Mouse (Mus musculus): ENCODE data around the gene Agtr1a. TPM values are rescaled to one million over a fixed set of nuclear protein-coding genes. Genes with fewer than 3 reads are reported as not detected.

The Agtr1a gene
- polyA plus RNA-seq, 1 experiment = not detected

- Histone ChIP-seq H3K4me1 (ENCODE audit: control insufficient read depth) (no peaks in the 10 kb centered on the region), H3K36me3 (ENCODE audit: control insufficient read depth) (peaks cover 3% of the 10 kb centered on the region; the same call in 1 of the 2 replicates), H3K9me3 (ENCODE audit: control insufficient read depth, low read length) (peaks cover 14% of the 10 kb centered on the region), H3K27me3 (ENCODE audit: control insufficient read depth) (no peaks in the 10 kb centered on the region), H3K4me3 (replicated peaks) (no peak overlapping the region)
- no peak for TF ChIP-seq GATA1 (IDR thresholded peaks at IDR 0.05; ENCODE audit: low read length)
These were observed 42.6 kb downstream of the Agtr1a start for GRCm38 (mm10) chr13:30378868-30379267.

- peaks cover 11% of the 10 kb centered on the region for H3K9me3 ChIP-seq (ENCODE audit: control insufficient read depth, low read length)
- H3K27me3 ChIP-seq (ENCODE audit: control insufficient read depth) = no peaks in the 10 kb centered on the region
- H3K4me3 ChIP-seq (replicated peaks) = no peak overlapping the region
- H3K36me3 ChIP-seq (ENCODE audit: control insufficient read depth) = peaks cover 3% of the 10 kb centered on the region; the same call in 1 of the 2 replicates
- TF ChIP-seq TAL1 (IDR thresholded peaks at IDR 0.05; ENCODE audit: low read length) (no peak), GATA1 (IDR thresholded peaks at IDR 0.05; ENCODE audit: low read length) (no peak)
- H3K4me1 ChIP-seq (ENCODE audit: control insufficient read depth) = no peaks in the 10 kb centered on the region
These were observed 48.9 kb downstream of the Agtr1a start for GRCm38 (mm10) chr13:30385183-30385582.

- no peaks in the 10 kb centered on the region for H3K36me3 ChIP-seq (ENCODE audit: control insufficient read depth)
- TF ChIP-seq GATA1 (IDR thresholded peaks at IDR 0.05; ENCODE audit: low read length) = no peak
- TF ChIP-seq TAL1 (IDR thresholded peaks at IDR 0.05; ENCODE audit: low read length) = no peak
- H3K27me3 ChIP-seq (ENCODE audit: control insufficient read depth) = no peaks in the 10 kb centered on the region
- H3K4me1 ChIP-seq (ENCODE audit: control insufficient read depth) = no peaks in the 10 kb centered on the region
- peaks cover 8% of the 10 kb centered on the region for H3K9me3 ChIP-seq (ENCODE audit: control insufficient read depth, low read length)
- H3K4me3 ChIP-seq (replicated peaks) = no peak overlapping the region
These were observed 57.9 kb downstream of the Agtr1a start for GRCm38 (mm10) chr13:30394123-30394522.

- H3K36me3 ChIP-seq (ENCODE audit: control insufficient read depth) = no peaks in the 10 kb centered on the region
- H3K4me1 ChIP-seq (ENCODE audit: control insufficient read depth) = no peaks in the 10 kb centered on the region
- no peak overlapping the region for H3K4me3 ChIP-seq (replicated peaks)
- TF ChIP-seq TAL1 (IDR thresholded peaks at IDR 0.05; ENCODE audit: low read length) (no peak), GATA1 (IDR thresholded peaks at IDR 0.05; ENCODE audit: low read length) (no peak)
- H3K27me3 ChIP-seq (ENCODE audit: control insufficient read depth) = no peaks in the 10 kb centered on the region
- peaks cover 6% of the 10 kb centered on the region for H3K9me3 ChIP-seq (ENCODE audit: control insufficient read depth, low read length)
These were observed 60.2 kb downstream of the Agtr1a start for GRCm38 (mm10) chr13:30396431-30396830.

GRCm38 (mm10) chr13:30398852-30399251 lies 62.6 kb downstream of the Agtr1a start:
- Histone ChIP-seq H3K36me3 (ENCODE audit: control insufficient read depth) (no peaks in the 10 kb centered on the region), H3K4me1 (ENCODE audit: control insufficient read depth) (no peaks in the 10 kb centered on the region), H3K9me3 (ENCODE audit: control insufficient read depth, low read length) (no peaks in the 10 kb centered on the region; the same call in 1 of the 2 replicates), H3K4me3 (replicated peaks) (no peak overlapping the region), H3K27me3 (ENCODE audit: control insufficient read depth) (no peaks in the 10 kb centered on the region)
- TF ChIP-seq TAL1 (IDR thresholded peaks at IDR 0.05; ENCODE audit: low read length) = no peak
- TF ChIP-seq GATA1 (IDR thresholded peaks at IDR 0.05; ENCODE audit: low read length) = no peak

GRCm38 (mm10) chr13:30400621-30401020 lies 64.4 kb downstream of the Agtr1a start:
- Histone ChIP-seq H3K4me3 (replicated peaks) (no peak overlapping the region), H3K9me3 (ENCODE audit: control insufficient read depth, low read length) (no peaks in the 10 kb centered on the region; the same call in 1 of the 2 replicates), H3K4me1 (ENCODE audit: control insufficient read depth) (no peaks in the 10 kb centered on the region), H3K27me3 (ENCODE audit: control insufficient read depth) (no peaks in the 10 kb centered on the region), H3K36me3 (ENCODE audit: control insufficient read depth) (no peaks in the 10 kb centered on the region)
- no peak for TF ChIP-seq GATA1 (IDR thresholded peaks at IDR 0.05; ENCODE audit: low read length)
- no peak for TF ChIP-seq TAL1 (IDR thresholded peaks at IDR 0.05; ENCODE audit: low read length)

GRCm38 (mm10) chr13:30403874-30404273 lies 67.6 kb downstream of the Agtr1a start:
- TF ChIP-seq GATA1 (IDR thresholded peaks at IDR 0.05; ENCODE audit: low read length) (no peak), TAL1 (IDR thresholded peaks at IDR 0.05; ENCODE audit: low read length) (no peak)
- Histone ChIP-seq H3K9me3 (ENCODE audit: control insufficient read depth, low read length) (0 out of 2 replicates have a peak, but pooled peaks cover 2% of the 10 kb centered on the region), H3K36me3 (ENCODE audit: control insufficient read depth) (no peaks in the 10 kb centered on the region), H3K4me1 (ENCODE audit: control insufficient read depth) (no peaks in the 10 kb centered on the region), H3K27me3 (ENCODE audit: control insufficient read depth) (no peaks in the 10 kb centered on the region), H3K4me3 (replicated peaks) (no peak overlapping the region)

GRCm38 (mm10) chr13:30418611-30419010 lies 82.4 kb downstream of the Agtr1a start:
- Histone ChIP-seq H3K4me3 (replicated peaks) (no peak overlapping the region), H3K36me3 (ENCODE audit: control insufficient read depth) (no peaks in the 10 kb centered on the region), H3K9me3 (ENCODE audit: control insufficient read depth, low read length) (no peaks in the 10 kb centered on the region), H3K4me1 (ENCODE audit: control insufficient read depth) (no peaks in the 10 kb centered on the region), H3K27me3 (ENCODE audit: control insufficient read depth) (no peaks in the 10 kb centered on the region)
- TF ChIP-seq TAL1 (IDR thresholded peaks at IDR 0.05; ENCODE audit: low read length) (no peak), GATA1 (IDR thresholded peaks at IDR 0.05; ENCODE audit: low read length) (no peak)

- TF ChIP-seq GATA1 (IDR thresholded peaks at IDR 0.05; ENCODE audit: low read length) (no peak), TAL1 (IDR thresholded peaks at IDR 0.05; ENCODE audit: low read length) (no peak)
- no peaks in the 10 kb centered on the region for H3K4me1 ChIP-seq (ENCODE audit: control insufficient read depth)
- no peaks in the 10 kb centered on the region for H3K27me3 ChIP-seq (ENCODE audit: control insufficient read depth)
- H3K36me3 ChIP-seq (ENCODE audit: control insufficient read depth) = no peaks in the 10 kb centered on the region
- H3K4me3 ChIP-seq (replicated peaks) = no peak overlapping the region
- H3K9me3 ChIP-seq (ENCODE audit: control insufficient read depth, low read length) = no peaks in the 10 kb centered on the region
These were observed 90.8 kb downstream of the Agtr1a start for GRCm38 (mm10) chr13:30427008-30427407.

- TF ChIP-seq TAL1 (IDR thresholded peaks at IDR 0.05; ENCODE audit: low read length) (no peak), GATA1 (IDR thresholded peaks at IDR 0.05; ENCODE audit: low read length) (no peak)
- Histone ChIP-seq H3K36me3 (ENCODE audit: control insufficient read depth) (no peaks in the 10 kb centered on the region), H3K4me1 (ENCODE audit: control insufficient read depth) (no peaks in the 10 kb centered on the region), H3K4me3 (replicated peaks) (no peak overlapping the region), H3K27me3 (ENCODE audit: control insufficient read depth) (no peaks in the 10 kb centered on the region), H3K9me3 (ENCODE audit: control insufficient read depth, low read length) (no peaks in the 10 kb centered on the region)
These were observed 91.2 kb downstream of the Agtr1a start for GRCm38 (mm10) chr13:30427436-30427835.

Other genes starting within 250 kb of the Agtr1a start
- gene Mboat1, start 200.0 kb upstream of the Agtr1a start, polyA plus RNA-seq (2012) = not detected in 2 replicates
- 13.1 and 14.6 TPM in 2 replicates for gene Uqcrfs1, start 208.9 kb downstream of the Agtr1a start, polyA plus RNA-seq (2012)